Mouse (Mus musculus): ENCODE results near the gene Slc35d2. TPM values are rescaled to one million over a fixed set of nuclear protein-coding genes. Genes with fewer than 3 reads are reported as not detected.

The Slc35d2 gene
- total and polyA plus RNA-seq, 2 experiments from 2014 or later, result 3.7 to 5.3 TPM

- no peak overlapping the region for H3K27ac ChIP-seq (ENCODE audit: low read depth)
- no peaks in the 10 kb centered on the region for H3K36me3 ChIP-seq (replicated peaks; ENCODE audit: control insufficient read depth, insufficient read depth, low read length)
- ATAC-seq (ENCODE audit: insufficient read depth, low read depth), result no peak
- 83% methylated on average over 5 of the region's 5 CpGs for WGBS
- no peak overlapping the region for H3K4me2 ChIP-seq (ENCODE audit: low read depth, low read length)
- TF ChIP-seq EP300 (IDR thresholded peaks at IDR 0.05; ENCODE audit: low read depth) (no peak), CTCF (IDR thresholded peaks at IDR 0.05; ENCODE audit: low read depth) (no peak)
- H3K4me1 ChIP-seq (ENCODE audit: control insufficient read depth, insufficient read depth), result no peaks in the 10 kb centered on the region
- no peak overlapping the region for H3K9ac ChIP-seq (replicated peaks; ENCODE audit: low read depth, low read length)
- H3K4me3 ChIP-seq (ENCODE audit: low read depth, low read length), result no peak overlapping the region
- DNase-seq (ENCODE audit: low spot score), result no peak
- no peaks in the 10 kb centered on the region for H3K27me3 ChIP-seq (ENCODE audit: control insufficient read depth, insufficient read depth, low read length)
- H3K9me3 ChIP-seq (replicated peaks; ENCODE audit: control insufficient read depth, low read length), result no peaks in the 10 kb centered on the region
These were observed 38.9 kb downstream of the Slc35d2 start for GRCm38 (mm10) chr13:64090278-64090677.

- no peak within 1 kb of the TSS for H3K4me3 ChIP-seq (ENCODE audit: low read depth, low read length)
- H3K4me2 ChIP-seq (ENCODE audit: low read depth, low read length), result no peak within 1 kb of the TSS
- no peak within 1 kb of the TSS for H3K27ac ChIP-seq (ENCODE audit: low read depth)
- WGBS, result 73% methylated on average over 4 of the region's 4 CpGs
- TF ChIP-seq EP300 (IDR thresholded peaks at IDR 0.05; ENCODE audit: low read depth) (no peak), CTCF (IDR thresholded peaks at IDR 0.05; ENCODE audit: low read depth) (no peak)
- no peak within 1 kb of the TSS for H3K9ac ChIP-seq (replicated peaks; ENCODE audit: low read depth, low read length)
- no peaks in the 10 kb centered on the region for H3K9me3 ChIP-seq (replicated peaks; ENCODE audit: control insufficient read depth, low read length)
- ATAC-seq (ENCODE audit: insufficient read depth, low read depth) (no peak), DNase-seq (ENCODE audit: low spot score) (no peak)
- no peaks in the 10 kb centered on the region for H3K27me3 ChIP-seq (ENCODE audit: control insufficient read depth, insufficient read depth, low read length)
- no peaks in the 10 kb centered on the region for H3K4me1 ChIP-seq (ENCODE audit: control insufficient read depth, insufficient read depth)
- no peaks in the 10 kb centered on the region for H3K36me3 ChIP-seq (replicated peaks; ENCODE audit: control insufficient read depth, insufficient read depth, low read length)
These were observed 40.0 kb downstream of the Slc35d2 start, which contains the start of gene Hsd17b3 for GRCm38 (mm10) chr13:64089130-64089529. TSS of gene Hsd17b3 (minus strand) at chr13:64089230.

- TF ChIP-seq EP300 (IDR thresholded peaks at IDR 0.05; ENCODE audit: low read depth), result no peak
- TF ChIP-seq CTCF (IDR thresholded peaks at IDR 0.05; ENCODE audit: low read depth), result no peak
- no peak for ATAC-seq (ENCODE audit: insufficient read depth, low read depth)
- Histone ChIP-seq H3K36me3 (replicated peaks; ENCODE audit: control insufficient read depth, insufficient read depth, low read length) (no peaks in the 10 kb centered on the region), H3K4me2 (ENCODE audit: low read depth, low read length) (no peak overlapping the region), H3K27ac (ENCODE audit: low read depth) (no peak overlapping the region), H3K4me3 (ENCODE audit: low read depth, low read length) (no peak overlapping the region), H3K9ac (replicated peaks; ENCODE audit: low read depth, low read length) (no peak overlapping the region), H3K4me1 (ENCODE audit: control insufficient read depth, insufficient read depth) (no peaks in the 10 kb centered on the region), H3K9me3 (replicated peaks; ENCODE audit: control insufficient read depth, low read length) (no peaks in the 10 kb centered on the region), H3K27me3 (ENCODE audit: control insufficient read depth, insufficient read depth, low read length) (no peaks in the 10 kb centered on the region)
- 47% methylated on average over 7 of the region's 7 CpGs for WGBS
- no peak for DNase-seq (ENCODE audit: low spot score)
These were observed 41.1 kb downstream of the Slc35d2 start for GRCm38 (mm10) chr13:64088057-64088456.

- TF ChIP-seq EP300 (IDR thresholded peaks at IDR 0.05; ENCODE audit: low read depth) (no peak), CTCF (IDR thresholded peaks at IDR 0.05; ENCODE audit: low read depth) (no peak)
- no peaks in the 10 kb centered on the region for H3K27me3 ChIP-seq (ENCODE audit: control insufficient read depth, insufficient read depth, low read length)
- no peak overlapping the region for H3K9ac ChIP-seq (replicated peaks; ENCODE audit: low read depth, low read length)
- H3K4me3 ChIP-seq (ENCODE audit: low read depth, low read length), result no peak overlapping the region
- ATAC-seq (ENCODE audit: insufficient read depth, low read depth) (no peak), DNase-seq (ENCODE audit: low spot score) (no peak)
- no peaks in the 10 kb centered on the region for H3K4me1 ChIP-seq (ENCODE audit: control insufficient read depth, insufficient read depth)
- no peaks in the 10 kb centered on the region for H3K36me3 ChIP-seq (replicated peaks; ENCODE audit: control insufficient read depth, insufficient read depth, low read length)
- no peaks in the 10 kb centered on the region for H3K9me3 ChIP-seq (replicated peaks; ENCODE audit: control insufficient read depth, low read length)
- 86% methylated on average over 5 of the region's 5 CpGs for WGBS
- H3K27ac ChIP-seq (ENCODE audit: low read depth), result no peak overlapping the region
- H3K4me2 ChIP-seq (ENCODE audit: low read depth, low read length), result no peak overlapping the region
These were observed 43.1 kb downstream of the Slc35d2 start for GRCm38 (mm10) chr13:64086036-64086435.

- ATAC-seq (ENCODE audit: insufficient read depth, low read depth) (no peak), DNase-seq (ENCODE audit: low spot score) (no peak)
- TF ChIP-seq EP300 (IDR thresholded peaks at IDR 0.05; ENCODE audit: low read depth) (no peak), CTCF (IDR thresholded peaks at IDR 0.05; ENCODE audit: low read depth) (no peak)
- WGBS, result 85% methylated on average over 3 of the region's 3 CpGs
- Histone ChIP-seq H3K27me3 (ENCODE audit: control insufficient read depth, insufficient read depth, low read length) (no peaks in the 10 kb centered on the region), H3K4me2 (ENCODE audit: low read depth, low read length) (no peak overlapping the region), H3K36me3 (replicated peaks; ENCODE audit: control insufficient read depth, insufficient read depth, low read length) (no peaks in the 10 kb centered on the region), H3K9me3 (replicated peaks; ENCODE audit: control insufficient read depth, low read length) (no peaks in the 10 kb centered on the region), H3K4me3 (ENCODE audit: low read depth, low read length) (no peak overlapping the region), H3K4me1 (ENCODE audit: control insufficient read depth, insufficient read depth) (no peaks in the 10 kb centered on the region), H3K27ac (ENCODE audit: low read depth) (no peak overlapping the region), H3K9ac (replicated peaks; ENCODE audit: low read depth, low read length) (no peak overlapping the region)
These were observed 45.8 kb downstream of the Slc35d2 start for GRCm38 (mm10) chr13:64083331-64083730.
